Mouse (Mus musculus) gastrocnemius, adult 8-10 months (tissue): ENCODE results near the gene Cnih4. TPM values are rescaled to one million over a fixed set of nuclear protein-coding genes. Genes with fewer than 3 reads are reported as not detected.

Experiments
- DNase-seq, 2 experiments: peaks; one replicate each; pipeline ENCODE4 v3.0.0; 2022; ENCODE audit warnings: low spot score in 2 of 2
- total RNA-seq, 4 experiments: library from RNA; stranded (reverse); gene quantifications; 2 replicates each; pipeline ENCODE4 v1.2.4; 2022

Gene Cnih4
- total RNA-seq, 4 experiments from 2014 or later: 36.5 to 43.7 (median 42.3) TPM

- peak in 1 of 2 experiments; percentile 8 for DNase-seq
These were observed 66.3 kb downstream of the Cnih4 start for GRCm38 (mm10) chr1:181210601-181211402.

- no peak for DNase-seq
These were observed 67.0 kb downstream of the Cnih4 start for GRCm38 (mm10) chr1:181211403-181211919.

GRCm38 (mm10) chr1:181211920-181212633 lies 67.6 kb downstream of the Cnih4 start, which contains the start of gene Wdr26:
TSS of gene Wdr26 (minus strand) at chr1:181212001.
- DNase-seq: peak; percentile 63 to 67

GRCm38 (mm10) chr1:181214296-181215035 lies 70.0 kb downstream of the Cnih4 start:
- DNase-seq: no peak

- DNase-seq: no peak
These were observed 71.8 kb downstream of the Cnih4 start for GRCm38 (mm10) chr1:181216315-181216714.

Other genes with a start within 250 kb of the Cnih4 start
- gene Pycr2, start 240.4 kb upstream of the Cnih4 start, total RNA-seq: 10 to 100 TPM in 3 of 4 experiments, 1 to 10 TPM in 1; 9.3 to 11.4 (median 10.8) TPM
- gene Lefty1, start 209.7 kb upstream of the Cnih4 start, total RNA-seq: under 1 TPM in 3 of 4 experiments, not detected in 1; 0.19 to 0.34 (median 0.24) TPM
- gene Tmem63a, start 202.3 kb upstream of the Cnih4 start, total RNA-seq: 10 to 100 TPM; 14.9 to 18.2 (median 16.2) TPM
- gene Ephx1, start 123.8 kb upstream of the Cnih4 start, total RNA-seq: 10 to 100 TPM; 14.5 to 20.7 (median 16.2) TPM
- gene 9130409I23Rik, start 93.5 kb upstream of the Cnih4 start, total RNA-seq: not detected
- gene Nvl, start 489 bp upstream of the Cnih4 start, total RNA-seq: 1 to 10 TPM; 7.6 to 8.8 (median 8.4) TPM
- 100 to 1,000 TPM in 1 of 4 experiments, 10 to 100 TPM in 3; 91.5 to 100 (median 92.8) TPM for gene Wdr26, start 67.3 kb downstream of the Cnih4 start, total RNA-seq
- not detected for gene Cnih3, start 207.9 kb downstream of the Cnih4 start, total RNA-seq